Mouse (Mus musculus): ENCODE measurements around the gene Edem3.

GRCm38 (mm10) chr1:151831791-151832190 is 76.6 kb downstream of the Edem3 start:
- TF ChIP-seq GATA1 (IDR thresholded peaks at IDR 0.05; ENCODE audit: borderline replicate concordance, low read length): no peak
- no peak for TF ChIP-seq FLI1 (IDR thresholded peaks at IDR 0.05; ENCODE audit: low read length)
